ENCODE assay signal across 15 mouse cellular contexts in genomic region chr4:136091346-136091745, GRCm38 (mm10).
"Had no signal": no experiment of that assay in that cellular context is flagged by ENCODE, and none has a peak within 500 bp of the region (broad histone marks: within the 10 kb centered on the region; RNA-seq: fewer than 3 reads in every experiment).

No protein-coding gene starts in this region.

- H3K4me3 ChIP-seq: lung, embryonic 15.5 days; megakaryocyte, embryonic 14.5 days; midbrain, embryonic 13.5 days; midbrain, embryonic 15.5 days; neural tube, embryonic 12.5 days; stomach, embryonic 15.5 days had no signal

- H3K9ac ChIP-seq: liver, embryonic 14.5 days; lung, embryonic 15.5 days; midbrain, embryonic 13.5 days; midbrain, embryonic 15.5 days; neural tube, embryonic 12.5 days; stomach, embryonic 15.5 days had no signal

- H3K36me3 ChIP-seq: lung, embryonic 15.5 days; midbrain, embryonic 13.5 days; midbrain, embryonic 15.5 days; neural tube, embryonic 12.5 days; stomach, embryonic 15.5 days had no signal

- DNase-seq: lung, adult 2 months; lung, postnatal 14 days; lung, postnatal 36 days; right cerebral cortex, postnatal 14 days had no signal

- ATAC-seq: lung, postnatal 0 days; midbrain, embryonic 13.5 days; midbrain, embryonic 15.5 days had no signal

- H3K27me3 ChIP-seq: lung, embryonic 15.5 days; midbrain, embryonic 13.5 days; midbrain, embryonic 15.5 days; neural tube, embryonic 12.5 days; stomach, embryonic 15.5 days had no signal

- H3K4me1 ChIP-seq: megakaryocyte, embryonic 14.5 days had no signal

- H3K4me2 ChIP-seq: lung, embryonic 15.5 days; midbrain, embryonic 11.5 days; midbrain, embryonic 13.5 days; midbrain, embryonic 15.5 days; neural tube, embryonic 12.5 days; stomach, embryonic 15.5 days had no signal

- H3K27ac ChIP-seq: liver, embryonic 14.5 days; lung, embryonic 15.5 days; macrophage; midbrain, embryonic 13.5 days; midbrain, embryonic 15.5 days; neural tube, embryonic 12.5 days; stomach, embryonic 15.5 days; stomach, postnatal 0 days had no signal

- H3K9me3 ChIP-seq: lung, embryonic 15.5 days; midbrain, embryonic 13.5 days; midbrain, embryonic 15.5 days; neural tube, embryonic 12.5 days; stomach, embryonic 15.5 days had no signal
